Mouse (Mus musculus) adrenal gland, postnatal 4 days (tissue): ENCODE results near the gene Elovl1. TPM values are rescaled to one million over a fixed set of nuclear protein-coding genes. Genes with fewer than 3 reads are reported as not detected.

ENCODE experiments used
- DNase-seq, 2 experiments: peaks; one replicate each; pipeline ENCODE4 v3.0.0; 2021 to 2022; ENCODE audit warnings: low spot score in 2 of 2, mixed read lengths in 2 of 2
- long read RNA-seq, 2 experiments: library from polyadenylated mRNA; stranded (forward); transcript quantifications; one replicate each; pipeline ENCODE4 v2.0.0; 2021
- total RNA-seq, 2 experiments: library from RNA; stranded (reverse); gene quantifications; 2 replicates each; pipeline ENCODE4 v1.2.3; 2021

The Elovl1 gene
- 10 to 100 TPM; 75.5 to 84.0 TPM for total RNA-seq
- long read RNA-seq, experiment 1, transcript Elovl1-201 (8 exons, 1,811 nt) = major isoform, 68 of 81 reads
- long read RNA-seq, experiment 1, partial matches to known transcripts = 3 of 81 reads
- long read RNA-seq, experiment 1, other reads (novel, unspliced or antisense) = 7 of 81 reads
- long read RNA-seq, experiment 2, transcript Elovl1-201 (8 exons, 1,811 nt) = major isoform, 90 of 114 reads
- long read RNA-seq, experiment 2, partial matches to known transcripts = 12 of 114 reads
- long read RNA-seq, experiment 2, other reads (novel, unspliced or antisense) = 8 of 114 reads

- peak; percentile 77 to 84 for DNase-seq
Observed at GRCm38 (mm10) chr4:118427768-118428451, at the start of gene Elovl1. Gene Elovl1 (plus strand): TSS chr4:118428093.

DNA sequence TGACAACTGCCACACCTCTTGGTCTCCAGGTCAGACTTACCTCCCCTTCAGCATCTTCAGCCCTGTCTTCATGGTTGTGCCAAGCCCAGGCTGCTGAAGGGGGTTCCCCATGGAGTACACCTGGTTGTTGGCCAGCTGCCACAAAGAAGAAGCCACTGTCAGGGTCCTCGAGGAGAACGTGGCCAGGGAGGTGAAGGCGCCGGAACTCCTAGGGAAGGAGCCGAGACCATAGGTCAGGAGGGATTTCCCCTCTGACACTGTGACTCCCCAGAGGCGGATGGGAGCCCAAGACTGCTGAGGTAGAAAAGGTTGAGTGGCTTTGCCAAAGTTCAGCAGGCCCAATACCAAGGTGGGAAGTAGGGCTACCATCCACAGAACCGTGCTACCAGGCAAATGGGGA, 44.6 kb upstream of the Elovl1 start:
- no peak for DNase-seq

- no peak for DNase-seq
Observed at GRCm38 (mm10) chr4:118387316-118387715, 40.6 kb upstream of the Elovl1 start.

DNA sequence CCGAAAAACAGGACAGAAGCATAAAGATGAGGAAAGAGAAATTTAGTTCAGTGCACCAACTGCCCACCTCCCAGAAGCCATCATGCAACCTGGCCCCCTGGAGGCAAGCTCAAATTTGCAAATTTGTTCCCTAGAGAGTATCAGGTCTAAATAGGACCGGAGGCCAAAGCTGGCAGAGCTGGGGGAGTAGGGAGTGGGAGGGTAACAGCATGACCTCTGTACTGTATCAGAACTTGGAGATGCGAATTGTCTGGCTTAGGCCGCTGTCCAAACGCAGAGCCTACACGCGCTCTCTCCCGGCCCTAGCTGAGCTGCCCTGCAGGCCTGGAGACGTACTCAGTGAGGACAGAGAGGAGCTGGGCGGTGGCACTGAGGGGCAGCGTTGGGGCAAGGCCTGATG, 37.7 kb upstream of the Elovl1 start:
- no peak for DNase-seq

DNA sequence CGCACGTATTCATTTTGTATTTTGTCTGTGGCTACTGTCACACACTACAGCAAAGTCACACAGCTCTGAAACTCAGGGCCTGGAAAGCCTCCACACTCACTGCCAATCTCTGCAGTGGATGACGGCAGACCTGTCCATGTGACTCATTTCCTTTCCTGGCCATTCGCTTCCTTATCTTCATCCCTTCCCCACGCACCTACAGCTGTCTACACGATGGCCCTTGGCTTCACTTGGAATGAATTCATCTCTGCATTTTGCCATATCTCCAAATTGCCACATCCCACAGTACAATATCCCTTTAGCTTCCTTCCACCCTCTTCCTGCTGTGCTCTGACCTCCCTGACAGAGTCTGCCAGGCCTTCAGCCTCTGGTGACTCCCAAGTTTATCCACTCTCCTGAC, 33.4 kb upstream of the Elovl1 start:
- DNase-seq = no peak

GRCm38 (mm10) chr4:118395289-118395688, 32.6 kb upstream of the Elovl1 start:
- DNase-seq = no peak

- no peak for DNase-seq
Observed at GRCm38 (mm10) chr4:118396433-118396832, 31.5 kb upstream of the Elovl1 start.

GRCm38 (mm10) chr4:118398400-118398799, 29.5 kb upstream of the Elovl1 start:
- no peak for DNase-seq

GRCm38 (mm10) chr4:118401421-118401820, 26.5 kb upstream of the Elovl1 start:
- no peak for DNase-seq

DNA sequence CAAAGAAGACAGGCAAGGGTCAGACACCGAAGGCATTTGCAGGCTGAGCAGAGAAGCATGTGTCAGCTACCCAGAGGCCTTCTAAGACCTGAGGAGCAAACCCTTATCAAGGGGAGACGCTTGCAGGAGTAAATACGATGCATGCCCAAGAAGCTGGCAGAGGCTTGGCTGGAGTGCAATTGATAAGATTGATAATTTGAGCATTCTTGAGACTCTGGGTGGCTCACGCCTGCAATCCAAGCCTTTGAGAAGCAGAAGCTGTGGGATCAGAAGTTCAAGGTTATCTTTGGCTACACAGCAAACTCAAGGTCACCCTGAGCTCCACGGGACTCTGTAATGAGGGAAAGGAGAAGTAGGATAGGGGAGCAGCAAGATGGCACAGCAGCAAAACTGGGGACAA, 26.0 kb upstream of the Elovl1 start:
- DNase-seq = no peak

GRCm38 (mm10) chr4:118402701-118403100, 25.2 kb upstream of the Elovl1 start:
- DNase-seq = no peak

DNA sequence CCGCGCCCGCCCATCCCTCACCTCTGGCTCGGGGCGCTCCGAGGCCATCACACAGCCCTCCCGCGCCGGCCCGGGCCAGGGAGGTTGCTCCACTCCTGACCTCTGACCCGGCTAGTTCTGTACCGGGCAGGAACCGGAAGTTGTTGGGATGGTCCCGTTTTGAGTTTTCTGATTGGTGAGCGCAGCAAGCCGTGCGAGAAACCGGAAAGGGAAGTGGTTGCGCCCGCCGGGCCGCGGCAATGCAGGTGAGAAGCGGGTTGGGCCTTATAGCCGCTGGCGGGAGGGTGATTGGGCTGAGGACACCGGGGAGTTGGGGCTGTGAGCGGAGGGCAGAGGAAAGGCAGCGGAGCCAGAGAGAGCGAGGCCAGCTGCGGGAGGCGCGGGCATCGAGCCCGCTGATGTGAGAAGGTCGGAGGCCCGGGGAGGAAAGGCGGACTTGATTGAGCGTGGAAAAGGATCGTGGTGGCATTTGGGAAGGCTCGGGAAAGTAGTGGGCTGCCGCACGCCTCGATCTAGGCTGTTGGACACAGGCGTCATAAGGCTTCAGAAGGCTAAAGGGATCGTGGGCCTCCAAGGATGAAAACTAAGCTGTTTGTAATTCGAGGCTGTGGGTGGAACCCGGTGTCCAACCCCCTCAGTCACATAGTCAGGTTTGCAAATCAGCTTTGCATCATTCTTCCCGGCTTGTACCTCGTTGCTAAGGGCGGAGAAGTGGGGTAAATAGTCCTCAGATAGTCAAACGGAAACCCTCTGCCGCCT, 18.6 kb upstream of the Elovl1 start, which contains the start of the genes Szt2 and Med8:
TSS of gene Szt2 (minus strand) at position 132 of the 759 bp plus-strand sequence.
TSS of gene Med8 (plus strand) at position 196 of the 759 bp plus-strand sequence.
- DNase-seq = peak; percentile 66 to 83

GRCm38 (mm10) chr4:118410871-118411270, 17.0 kb upstream of the Elovl1 start:
- DNase-seq = no peak

GRCm38 (mm10) chr4:118413553-118413952, 14.3 kb upstream of the Elovl1 start:
- no peak for DNase-seq

GRCm38 (mm10) chr4:118415779-118416178, 12.1 kb upstream of the Elovl1 start:
- DNase-seq = no peak

DNA sequence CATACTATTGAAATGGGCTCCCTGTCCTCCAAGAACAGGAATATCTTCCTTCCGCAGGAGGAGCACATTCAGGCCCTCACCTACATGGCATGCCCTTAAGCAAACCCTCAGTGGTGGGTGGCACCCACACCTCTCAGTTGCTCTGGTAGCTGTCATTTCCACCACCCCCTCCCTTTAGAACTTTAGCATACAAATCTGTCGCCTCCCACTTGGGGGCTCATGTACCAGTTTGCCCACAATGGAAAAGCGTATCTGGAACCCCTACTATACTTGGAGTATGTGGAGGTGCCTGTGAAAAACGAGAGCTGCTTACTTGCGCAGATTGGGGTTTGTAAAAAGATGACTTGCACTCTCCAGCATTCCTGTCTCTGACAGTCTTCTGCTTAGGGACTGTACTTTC, 11.6 kb upstream of the Elovl1 start:
- no peak for DNase-seq

GRCm38 (mm10) chr4:118417112-118417797, 10.6 kb upstream of the Elovl1 start:
- DNase-seq = no peak

GRCm38 (mm10) chr4:118421384-118421783, 6.5 kb upstream of the Elovl1 start:
- no peak for DNase-seq

DNA sequence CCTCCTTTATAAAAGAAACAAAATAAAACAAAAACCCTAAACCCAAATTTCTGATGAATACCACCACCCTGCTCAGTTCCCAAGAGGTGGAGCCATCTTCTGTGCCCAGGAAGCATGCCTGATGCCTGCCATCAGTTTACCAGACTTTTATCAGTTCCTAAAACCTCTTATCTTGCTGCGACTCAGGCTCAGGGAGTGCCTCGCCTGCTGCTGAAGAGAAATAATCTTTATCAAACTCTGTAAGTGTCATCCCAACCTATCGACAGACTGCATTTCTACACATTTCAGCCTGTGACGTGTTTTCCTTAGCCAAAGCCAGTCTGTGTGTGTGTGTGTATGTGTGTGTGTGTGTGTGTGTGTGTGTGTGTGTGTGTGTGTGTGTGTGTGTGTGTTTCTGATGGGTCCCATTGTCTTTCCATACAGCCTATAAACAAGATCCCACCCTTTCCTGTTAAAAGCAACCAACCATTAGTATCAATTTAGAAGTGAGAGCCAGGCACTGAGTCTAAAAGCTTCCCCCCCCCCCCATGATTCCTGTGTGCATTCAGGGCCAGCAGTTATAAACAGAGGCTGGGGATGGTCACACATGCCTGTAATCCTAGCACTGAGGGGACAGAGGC, 3.2 kb upstream of the Elovl1 start:
- DNase-seq = no peak

- no peak for DNase-seq
Observed at GRCm38 (mm10) chr4:118425374-118425773, 2.5 kb upstream of the Elovl1 start.

- no peak for DNase-seq
Observed at GRCm38 (mm10) chr4:118427415-118427767, 502 bp upstream of the Elovl1 start.
